Mouse (Mus musculus): ENCODE results near the gene Nos1ap.

The Nos1ap gene

GRCm38 (mm10) chr1:170588353-170588752 is 1.3 kb downstream of the Nos1ap start:
- DNase-seq (ENCODE audit: low spot score): no peak

- DNase-seq (ENCODE audit: low spot score): no peak
Measured at GRCm38 (mm10) chr1:170586715-170587114, 2.9 kb downstream of the Nos1ap start.

DNA sequence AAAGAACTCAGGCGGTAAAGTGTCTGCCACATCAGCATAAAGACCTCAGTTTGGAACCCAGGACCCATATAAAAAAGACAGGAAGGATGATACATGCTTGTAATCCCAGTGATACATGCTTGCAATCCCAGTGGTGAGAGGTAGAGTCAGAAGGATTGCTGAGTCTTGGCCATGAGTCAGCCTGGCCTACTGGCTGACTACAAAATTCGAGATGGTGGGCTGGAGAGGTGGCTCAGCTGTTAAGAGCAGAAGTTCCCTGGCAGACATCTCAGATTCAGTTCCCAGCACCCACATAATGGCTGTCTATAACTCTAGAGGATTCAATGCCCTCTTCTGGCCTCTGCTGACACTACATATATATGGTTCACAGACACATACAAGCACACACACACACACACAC is 5.7 kb downstream of the Nos1ap start:
- no peak for DNase-seq (ENCODE audit: low spot score)

- no peak for DNase-seq (ENCODE audit: low spot score)
Measured at GRCm38 (mm10) chr1:170582341-170582740, 7.3 kb downstream of the Nos1ap start.

- DNase-seq (ENCODE audit: low spot score): no peak
Measured at GRCm38 (mm10) chr1:170580485-170581110, 9.1 kb downstream of the Nos1ap start.

- no peak for DNase-seq (ENCODE audit: low spot score)
Measured at GRCm38 (mm10) chr1:170579476-170579875, 10.2 kb downstream of the Nos1ap start.

GRCm38 (mm10) chr1:170579063-170579462 is 10.6 kb downstream of the Nos1ap start:
- DNase-seq (ENCODE audit: low spot score): no peak

GRCm38 (mm10) chr1:170576728-170577065 is 13.0 kb downstream of the Nos1ap start:
- DNase-seq (ENCODE audit: low spot score): no peak

GRCm38 (mm10) chr1:170576012-170576727 is 13.5 kb downstream of the Nos1ap start:
- no peak for DNase-seq (ENCODE audit: low spot score)

DNA sequence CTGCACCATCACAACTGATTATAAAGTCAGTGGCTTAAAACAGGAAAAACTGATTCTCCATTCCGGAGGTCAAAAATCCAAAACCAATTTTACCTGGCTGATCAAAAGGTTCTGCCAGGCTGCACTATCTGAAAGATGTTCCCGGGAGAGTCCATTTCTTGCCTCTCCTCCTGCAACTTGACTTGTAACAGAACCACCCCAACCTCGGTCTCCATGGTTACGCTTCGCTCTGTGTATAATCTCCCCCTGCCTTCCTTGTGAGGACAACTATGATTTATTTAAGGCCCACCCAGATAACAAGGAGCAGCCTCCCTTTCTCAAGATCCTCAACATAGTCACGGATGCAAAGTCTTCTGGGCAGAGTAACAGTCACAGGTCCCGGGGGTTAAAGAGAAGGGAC is 16.5 kb downstream of the Nos1ap start:
- DNase-seq (ENCODE audit: low spot score): no peak

GRCm38 (mm10) chr1:170566969-170567368 is 22.7 kb downstream of the Nos1ap start:
- no peak for DNase-seq (ENCODE audit: low spot score)

DNA sequence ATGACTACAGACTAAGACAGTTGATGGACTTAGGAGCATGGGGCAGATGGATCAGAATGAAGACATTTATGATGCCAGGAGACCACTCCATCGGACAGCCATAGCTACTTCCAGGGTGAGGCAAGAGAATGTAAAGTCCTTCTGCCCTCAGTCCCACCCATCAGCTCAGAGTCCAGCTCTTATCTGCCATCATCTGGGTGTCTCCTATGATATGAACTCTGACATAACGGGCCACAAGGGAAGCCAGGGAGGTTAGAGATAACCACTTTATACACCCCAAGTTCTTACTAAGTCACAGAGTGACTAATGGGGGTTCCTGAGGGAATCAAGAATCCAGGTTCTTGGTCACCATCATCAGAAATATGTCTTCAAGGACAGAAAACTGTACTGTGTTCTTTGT is 23.1 kb downstream of the Nos1ap start:
- no peak for DNase-seq (ENCODE audit: low spot score)

DNA sequence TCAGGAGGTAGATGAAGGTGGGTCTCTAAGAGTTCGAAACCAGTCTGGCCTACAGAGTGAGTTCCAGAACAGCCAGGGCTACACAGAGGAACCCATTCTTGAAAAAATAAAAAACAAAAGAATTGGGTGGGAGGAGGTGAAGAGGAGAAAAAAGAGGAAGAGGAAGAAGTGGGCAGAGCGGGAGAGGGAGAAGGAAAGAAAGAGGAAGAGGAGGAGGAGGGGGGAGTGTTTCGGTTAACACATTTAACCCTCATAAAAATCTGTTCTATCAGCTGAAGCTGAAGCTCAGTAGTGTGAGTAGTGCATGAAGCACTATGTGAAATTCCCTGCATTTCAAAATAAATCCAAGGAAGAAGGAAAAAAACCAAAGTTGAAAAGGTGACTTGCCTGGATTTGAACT is 24.7 kb downstream of the Nos1ap start:
- no peak for DNase-seq (ENCODE audit: low spot score)

GRCm38 (mm10) chr1:170562431-170562830 is 27.2 kb downstream of the Nos1ap start:
- DNase-seq (ENCODE audit: low spot score): no peak

DNA sequence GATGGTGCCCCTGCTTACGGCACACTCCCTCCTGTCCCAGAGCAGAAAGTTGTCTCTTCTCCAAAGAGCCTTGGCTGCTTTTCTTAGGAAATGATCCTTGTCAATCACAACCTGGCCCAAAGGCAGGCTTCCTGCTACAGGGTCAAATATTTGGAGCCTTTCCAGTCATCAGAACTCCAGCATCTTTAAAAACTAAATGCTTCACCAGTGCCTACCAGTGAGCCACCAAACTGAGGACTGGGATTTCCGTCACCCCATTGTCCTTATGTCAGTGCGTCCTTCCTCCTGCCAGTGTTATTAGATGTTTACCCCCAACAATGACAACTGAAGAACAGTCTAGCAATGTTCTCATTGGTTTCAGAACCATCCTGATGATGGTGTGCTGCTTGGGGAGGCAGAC is 28.9 kb downstream of the Nos1ap start:
- DNase-seq (ENCODE audit: low spot score): no peak

- no peak for DNase-seq (ENCODE audit: low spot score)
Measured at GRCm38 (mm10) chr1:170557962-170558361, 31.7 kb downstream of the Nos1ap start.

- DNase-seq (ENCODE audit: low spot score): no peak
Measured at GRCm38 (mm10) chr1:170556696-170557095, 33.0 kb downstream of the Nos1ap start.

DNA sequence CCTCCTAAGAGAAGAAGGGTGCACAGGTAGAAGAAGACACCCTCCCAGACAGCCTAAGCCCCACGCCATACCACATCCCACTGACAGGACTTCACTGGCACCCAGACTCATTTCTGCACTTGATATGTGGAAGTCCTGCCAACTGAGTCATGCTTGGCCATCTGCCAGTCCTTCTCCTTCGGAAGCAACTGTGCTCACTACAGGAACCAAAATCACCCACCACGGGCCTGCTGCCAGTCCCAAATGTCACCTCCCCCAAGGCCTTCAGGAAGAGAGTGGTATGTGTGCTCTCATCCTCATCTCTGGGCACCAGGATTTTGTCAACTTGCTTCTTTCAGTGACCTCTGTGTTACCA is 34.7 kb downstream of the Nos1ap start:
- no peak for DNase-seq (ENCODE audit: low spot score)

GRCm38 (mm10) chr1:170554235-170554938 is 35.3 kb downstream of the Nos1ap start:
- DNase-seq (ENCODE audit: low spot score): no peak

- DNase-seq (ENCODE audit: low spot score): no peak
Measured at GRCm38 (mm10) chr1:170550649-170551440, 38.8 kb downstream of the Nos1ap start.

DNA sequence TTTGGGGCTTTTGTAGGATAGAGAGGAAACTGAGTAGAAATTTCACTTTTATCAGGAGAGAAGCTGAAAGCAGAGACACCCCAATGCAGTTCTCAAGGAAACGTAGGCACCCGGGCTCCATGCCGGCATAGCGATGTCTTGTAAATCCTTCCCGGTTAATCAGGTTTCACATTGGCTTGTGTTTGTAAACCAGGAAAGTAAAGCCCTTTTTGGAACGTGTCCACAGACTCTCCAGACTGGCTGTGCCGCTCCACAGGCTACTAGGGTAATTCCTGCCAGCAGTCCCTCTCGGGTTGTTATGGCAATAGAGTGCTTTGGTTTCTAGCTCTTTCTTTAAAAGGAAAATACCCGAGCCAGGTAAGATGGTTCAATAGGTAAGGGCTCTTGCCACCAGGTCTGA is 40.6 kb downstream of the Nos1ap start:
- DNase-seq (ENCODE audit: low spot score): no peak

DNA sequence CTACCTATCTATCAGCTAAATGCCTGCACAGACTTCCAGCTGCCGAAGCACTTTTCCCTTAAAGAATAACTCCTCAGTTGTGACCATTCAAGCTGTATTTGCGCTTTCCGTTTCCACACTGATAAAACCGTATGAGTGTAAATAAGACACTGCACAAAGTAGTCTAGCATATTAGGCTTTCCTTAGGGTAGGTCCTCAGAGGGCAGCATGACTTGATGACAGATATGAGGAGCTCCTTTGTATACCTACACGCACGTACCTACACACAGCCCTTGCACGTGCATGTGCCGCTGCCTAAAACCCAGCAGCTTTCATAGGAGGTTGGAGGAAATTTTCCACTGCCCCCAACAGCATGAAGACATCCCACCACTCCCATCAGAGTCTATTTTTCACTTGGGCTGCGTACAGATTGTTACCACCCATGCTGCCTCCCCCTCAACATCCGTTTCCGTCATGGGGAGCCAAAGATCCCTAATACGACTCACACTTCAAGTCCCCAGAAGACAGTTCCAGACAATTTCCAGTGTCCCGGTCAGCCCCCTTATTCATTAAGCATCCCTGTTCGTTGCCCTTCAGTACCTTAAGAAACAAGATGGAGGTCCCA is 41.4 kb downstream of the Nos1ap start:
- no peak for DNase-seq (ENCODE audit: low spot score)
